Mouse (Mus musculus) midbrain, embryonic 16.5 days (tissue): ENCODE results near the gene Ankzf1. TPM values are rescaled to one million over a fixed set of nuclear protein-coding genes. Genes with fewer than 3 reads are reported as not detected.

Experiments
- ATAC-seq: fragments of 200-750 bp; cut with Nextera tagmentation; 2 replicates; pipeline ENCODE4 v1.8.0; 2017; ENCODE audit warnings: moderate TSS enrichment
- H3K27ac ChIP-seq: fragments of 300-500 bp; sonication (generic); 2 replicates; pipeline ENCODE4 v1.5.1; 2014; ENCODE audit warnings: mild to moderate bottlenecking, low read length, mixed read lengths
- H3K27me3 ChIP-seq: fragments of 300-500 bp; sonication (generic); 2 replicates; pipeline ENCODE4 v1.6.1; 2014; ENCODE audit warnings: low read depth, low read length, mixed read lengths; ENCODE audit not compliant: control insufficient read depth, insufficient read depth
- H3K36me3 ChIP-seq: fragments of 300-500 bp; sonication (generic); 2 replicates; pipeline ENCODE4 v1.6.1; 2014; ENCODE audit warnings: mild to moderate bottlenecking, low read length, moderate library complexity, mixed read lengths; ENCODE audit not compliant: control insufficient read depth, insufficient read depth
- H3K4me1 ChIP-seq: fragments of 300-500 bp; sonication (generic); 2 replicates; pipeline ENCODE4 v1.6.1; 2014; ENCODE audit warnings: mild to moderate bottlenecking, low read length, mixed read lengths; ENCODE audit not compliant: control insufficient read depth, insufficient read depth
- H3K4me2 ChIP-seq: fragments of 300-500 bp; sonication (generic); 2 replicates; pipeline ENCODE4 v1.6.1; 2014; ENCODE audit warnings: mild to moderate bottlenecking, low read length, mixed read lengths
- H3K4me3 ChIP-seq: fragments of 300-500 bp; sonication (generic); 2 replicates; pipeline ENCODE4 v1.5.1; 2014; ENCODE audit warnings: low read depth, mild to moderate bottlenecking, low read length, moderate library complexity, mixed read lengths
- H3K9ac ChIP-seq: fragments of 300-500 bp; sonication (generic); 2 replicates; pipeline ENCODE4 v1.6.1; 2014; ENCODE audit warnings: low read depth, low read length, mixed read lengths
- H3K9me3 ChIP-seq: fragments of 300-500 bp; sonication (generic); replicated peaks from 2 replicates; pipeline ENCODE4 v1.6.1; 2014; ENCODE audit warnings: mild to moderate bottlenecking, low read length, mixed read lengths; ENCODE audit not compliant: control insufficient read depth, poor library complexity, severe bottlenecking
- WGBS: fragments of 180-500 bp; shearing (Covaris S2); extraction: QIAGEN DNeasy Blood & Tissue Kit; methylation state at CpG from one replicate; pipeline ENCODE4 v1.1.7; 2014; 5-methylcytosine and 5-hydroxymethylcytosine counted together
- polyA plus RNA-seq: library from polyadenylated mRNA; unstranded; fragments of >200 nt; fragmentation: Nextera tagmentation; extraction: Ambion mirVana; gene quantifications from 2 replicates; pipeline ENCODE4 v1.2.1, GENCODE M21; 2015

Ankzf1 gene
- 27.2 and 29.5 TPM in 2 replicates for polyA plus RNA-seq

GRCm38 (mm10) chr1:75191622-75192402 lies at the start of gene Ankzf1, which contains the start of gene Atg9a:
TSS of gene Ankzf1 (plus strand) at chr1:75192151.
TSS of gene Atg9a (minus strand) at chr1:75192196.
- Histone ChIP-seq H3K9ac (peak within 1 kb of the TSS; percentile 90), H3K36me3 (peaks cover 26% of the 10 kb centered on the region), H3K9me3 (no peaks in the 10 kb centered on the region), H3K27ac (peak within 1 kb of the TSS; percentile 98), H3K4me3 (peak within 1 kb of the TSS; percentile 78), H3K4me2 (peak within 1 kb of the TSS; percentile 99), H3K27me3 (no peaks in the 10 kb centered on the region), H3K4me1 (peaks cover 24% of the 10 kb centered on the region)
- under 1% methylated on average over 56 of the region's 56 CpGs for WGBS
- ATAC-seq = peak; percentile 99

- peaks cover 38% of the 10 kb centered on the region for H3K36me3 ChIP-seq
- peak; percentile 88 for ATAC-seq
- H3K4me1 ChIP-seq = peaks cover 24% of the 10 kb centered on the region
- H3K4me3 ChIP-seq = peak within 1 kb of the TSS; percentile 99
- H3K27me3 ChIP-seq = no peaks in the 10 kb centered on the region
- H3K27ac ChIP-seq = peak within 1 kb of the TSS; percentile 99
- peak within 1 kb of the TSS; percentile 97 for H3K4me2 ChIP-seq
- H3K9ac ChIP-seq = peak within 1 kb of the TSS; percentile 99
- WGBS = under 1% methylated on average over 84 of the region's 91 CpGs
- H3K9me3 ChIP-seq = no peaks in the 10 kb centered on the region
These were observed 49.4 kb upstream of the Ankzf1 start, which contains the start of the genes Cnppd1 and Retreg2 for GRCm38 (mm10) chr1:75142301-75143261. TSS of gene Cnppd1 (minus strand) at chr1:75142711. TSS of gene Retreg2 (plus strand) at chr1:75142778.

GRCm38 (mm10) chr1:75145589-75145988 lies 46.4 kb upstream of the Ankzf1 start:
- 97% methylated on average over 3 of the region's 3 CpGs for WGBS

GRCm38 (mm10) chr1:75147411-75148135 lies 44.4 kb upstream of the Ankzf1 start:
- Histone ChIP-seq H3K9ac (no peak overlapping the region), H3K4me1 (peaks cover 11% of the 10 kb centered on the region), H3K27me3 (no peaks in the 10 kb centered on the region), H3K27ac (no peak overlapping the region), H3K4me3 (no peak overlapping the region), H3K4me2 (no peak overlapping the region), H3K36me3 (peaks cover 33% of the 10 kb centered on the region), H3K9me3 (no peaks in the 10 kb centered on the region)
- WGBS = 86% methylated on average over 7 of the region's 7 CpGs
- ATAC-seq = no peak

More at GRCm38 (mm10) chr1:75145589-75145988, 46.4 kb upstream of the Ankzf1 start:
- no peak overlapping the region for H3K9ac ChIP-seq
- H3K4me3 ChIP-seq = no peak overlapping the region
- H3K4me2 ChIP-seq = no peak overlapping the region
- H3K27ac ChIP-seq = no peak overlapping the region
- peaks cover 17% of the 10 kb centered on the region for H3K4me1 ChIP-seq
- peaks cover 33% of the 10 kb centered on the region for H3K36me3 ChIP-seq
- no peak for ATAC-seq
- no peaks in the 10 kb centered on the region for H3K27me3 ChIP-seq
- no peaks in the 10 kb centered on the region for H3K9me3 ChIP-seq

- WGBS = 91% methylated on average over 4 of the region's 4 CpGs
- Histone ChIP-seq H3K4me3 (no peak overlapping the region), H3K36me3 (peaks cover 33% of the 10 kb centered on the region), H3K27ac (no peak overlapping the region), H3K4me2 (no peak overlapping the region), H3K9ac (no peak overlapping the region), H3K9me3 (no peaks in the 10 kb centered on the region), H3K4me1 (peaks cover 9% of the 10 kb centered on the region), H3K27me3 (no peaks in the 10 kb centered on the region)
- ATAC-seq = no peak
These were observed 43.2 kb upstream of the Ankzf1 start for GRCm38 (mm10) chr1:75148727-75149126.

GRCm38 (mm10) chr1:75155837-75156236 lies 36.1 kb upstream of the Ankzf1 start:
- no peak overlapping the region for H3K9ac ChIP-seq
- no peak for ATAC-seq
- no peaks in the 10 kb centered on the region for H3K4me1 ChIP-seq
- no peaks in the 10 kb centered on the region for H3K36me3 ChIP-seq
- H3K4me3 ChIP-seq = no peak overlapping the region
- no peak overlapping the region for H3K4me2 ChIP-seq
- WGBS = 68% methylated on average over 3 of the region's 3 CpGs
- no peaks in the 10 kb centered on the region for H3K27me3 ChIP-seq
- H3K27ac ChIP-seq = no peak overlapping the region
- H3K9me3 ChIP-seq = no peaks in the 10 kb centered on the region

GRCm38 (mm10) chr1:75158990-75159389 lies 33.0 kb upstream of the Ankzf1 start:
- Histone ChIP-seq H3K27ac (no peak overlapping the region), H3K27me3 (no peaks in the 10 kb centered on the region), H3K9me3 (no peaks in the 10 kb centered on the region), H3K36me3 (no peaks in the 10 kb centered on the region), H3K4me1 (no peaks in the 10 kb centered on the region), H3K4me2 (no peak overlapping the region), H3K9ac (no peak overlapping the region), H3K4me3 (no peak overlapping the region)
- no peak for ATAC-seq

GRCm38 (mm10) chr1:75159540-75160255 lies 32.3 kb upstream of the Ankzf1 start:
- Histone ChIP-seq H3K4me2 (no peak overlapping the region), H3K27me3 (no peaks in the 10 kb centered on the region; the same call in 1 of the 2 replicates), H3K4me1 (no peaks in the 10 kb centered on the region), H3K9ac (no peak overlapping the region), H3K4me3 (no peak overlapping the region), H3K9me3 (no peaks in the 10 kb centered on the region), H3K36me3 (no peaks in the 10 kb centered on the region), H3K27ac (no peak overlapping the region)
- ATAC-seq = no peak
- 69% methylated on average over 5 of the region's 5 CpGs for WGBS
